32 mouse cellular contexts compared by ENCODE assay signal in the genomic region with DNA sequence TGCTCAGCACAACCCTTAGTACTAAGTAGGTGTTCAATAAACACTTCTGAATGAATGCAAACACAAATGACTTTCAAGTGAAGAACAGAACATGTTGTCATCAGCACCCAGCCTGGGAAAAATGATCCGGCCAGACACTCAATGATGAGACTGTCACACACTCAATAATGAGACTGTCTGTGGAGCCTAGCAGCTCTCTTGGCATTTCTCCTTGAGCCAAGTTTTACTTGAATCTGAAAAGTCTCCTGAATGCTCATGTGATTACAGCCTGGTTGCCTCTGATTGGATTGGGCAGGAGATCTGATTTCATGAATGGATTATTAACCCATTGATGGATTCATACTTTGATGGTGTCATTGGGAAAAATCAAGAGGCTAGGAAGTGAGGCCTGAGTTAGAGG.
"Had no signal": no experiment of that assay in that cellular context is flagged by ENCODE, and none has a peak within 500 bp of the region (broad histone marks: within the 10 kb centered on the region; RNA-seq: fewer than 3 reads in every experiment).

No protein-coding gene starts in this region.

- H3K36me3 ChIP-seq: limb, embryonic 10.5 days; limb, embryonic 12.5 days; limb, embryonic 13.5 days; limb, embryonic 15.5 days; liver, embryonic 12.5 days; liver, embryonic 13.5 days; liver, embryonic 15.5 days; lung, embryonic 15.5 days; midbrain, embryonic 10.5 days; midbrain, embryonic 12.5 days; midbrain, embryonic 13.5 days; midbrain, embryonic 15.5 days; neural tube, embryonic 12.5 days had no signal

- H3K4me2 ChIP-seq: limb, embryonic 12.5 days; limb, embryonic 13.5 days; limb, embryonic 15.5 days; liver, embryonic 11.5 days; liver, embryonic 12.5 days; liver, embryonic 13.5 days; liver, embryonic 15.5 days; lung, embryonic 14.5 days; lung, embryonic 15.5 days; midbrain, embryonic 11.5 days; midbrain, embryonic 12.5 days; midbrain, embryonic 13.5 days; midbrain, embryonic 15.5 days; neural tube, embryonic 12.5 days had no signal

- H3K9me3 ChIP-seq: limb, embryonic 10.5 days; limb, embryonic 12.5 days; limb, embryonic 13.5 days; limb, embryonic 15.5 days; liver, embryonic 12.5 days; liver, embryonic 13.5 days; liver, embryonic 15.5 days; lung, embryonic 15.5 days; midbrain, embryonic 10.5 days; midbrain, embryonic 12.5 days; midbrain, embryonic 13.5 days; midbrain, embryonic 15.5 days; neural tube, embryonic 12.5 days had no signal

- H3K4me3 ChIP-seq: limb, embryonic 10.5 days; limb, embryonic 12.5 days; limb, embryonic 13.5 days; limb, embryonic 15.5 days; liver, embryonic 12.5 days; liver, embryonic 13.5 days; liver, embryonic 15.5 days; lung, embryonic 15.5 days; megakaryocyte, embryonic 14.5 days; midbrain, embryonic 10.5 days; midbrain, embryonic 12.5 days; midbrain, embryonic 13.5 days; midbrain, embryonic 15.5 days; myocyte; neural tube, embryonic 12.5 days had no signal

- H3K9ac ChIP-seq: limb, embryonic 12.5 days; limb, embryonic 13.5 days; limb, embryonic 15.5 days; liver, embryonic 12.5 days; liver, embryonic 13.5 days; liver, embryonic 14.5 days; liver, embryonic 15.5 days; liver, postnatal 0 days; lung, embryonic 14.5 days; lung, embryonic 15.5 days; midbrain, embryonic 12.5 days; midbrain, embryonic 13.5 days; midbrain, embryonic 15.5 days; neural tube, embryonic 12.5 days had no signal

- H3K4me1 ChIP-seq: limb, embryonic 10.5 days; limb, embryonic 15.5 days; liver, embryonic 12.5 days; liver, embryonic 13.5 days; liver, embryonic 15.5 days; lung, embryonic 15.5 days; megakaryocyte, embryonic 14.5 days; neural tube, embryonic 12.5 days had no signal

- H3K27me3 ChIP-seq: limb, embryonic 12.5 days; limb, embryonic 13.5 days; limb, embryonic 15.5 days; liver, embryonic 12.5 days; liver, embryonic 13.5 days; liver, embryonic 15.5 days; lung, embryonic 15.5 days; megakaryocyte, embryonic 14.5 days; midbrain, embryonic 15.5 days; neural tube, embryonic 12.5 days had no signal

- ATAC-seq: liver, embryonic 12.5 days; liver, postnatal 0 days; lung, postnatal 0 days; midbrain, embryonic 13.5 days; midbrain, embryonic 15.5 days; midbrain, embryonic 16.5 days had no signal

- H3K27ac ChIP-seq: limb, embryonic 10.5 days; limb, embryonic 12.5 days; limb, embryonic 13.5 days; limb, embryonic 15.5 days; liver, embryonic 12.5 days; liver, embryonic 13.5 days; liver, embryonic 14.5 days; liver, embryonic 15.5 days; lung, embryonic 15.5 days; macrophage; midbrain, embryonic 10.5 days; midbrain, embryonic 12.5 days; midbrain, embryonic 13.5 days; midbrain, embryonic 15.5 days; neural tube, embryonic 12.5 days had no signal

- DNase-seq: left cerebral cortex, postnatal 4 days; liver; liver, embryonic 13.5 days; liver, postnatal 0 days; lung, adult 18-20 months; lung, adult 2 months; lung, embryonic 14.5 days; lung, postnatal 10 days; lung, postnatal 14 days; lung, postnatal 36 days; lung, postnatal 4 days; midbrain, embryonic 14.5 days had no signal
